Mouse (Mus musculus) erythroblast, embryonic 14.5 days (primary cell): ENCODE measurements around the gene Chst8.

Experiments used
- GATA1 ChIP-seq: IDR thresholded peaks from 2 replicates; pipeline ENCODE4 v1.6.1; 2012; ENCODE audit warnings: low read length, inconsistent platforms, mixed read lengths
- TAL1 ChIP-seq: IDR thresholded peaks from 3 replicates; pipeline ENCODE4 v1.6.1; 2012; ENCODE audit warnings: low read length, inconsistent platforms, mixed read lengths

DNA sequence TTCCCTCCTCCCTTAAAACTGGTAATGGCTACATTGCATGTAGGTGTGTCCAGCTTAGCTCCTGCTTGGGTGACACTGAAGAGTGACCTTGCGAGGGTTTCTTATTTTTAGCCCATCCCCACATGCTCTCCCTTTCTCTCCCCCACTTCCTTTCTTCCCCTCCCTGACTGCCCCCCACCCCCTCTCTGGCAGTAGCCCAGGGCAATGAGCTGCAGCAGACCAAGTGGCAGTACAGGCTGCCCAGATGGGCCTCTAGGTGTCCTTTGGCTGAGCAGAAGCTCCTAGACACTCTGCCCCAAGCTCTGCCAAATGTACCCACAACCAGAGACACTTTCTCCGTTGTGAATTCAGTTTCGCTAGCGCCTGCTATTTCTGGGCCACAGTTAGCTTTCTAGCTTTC lies 139.6 kb downstream of the Chst8 start:
- TF ChIP-seq TAL1 (no peak), GATA1 (no peak)
